Mouse (Mus musculus) hematopoietic multipotent progenitor cell, adult 10-12 weeks (in vitro differentiated cells): ENCODE measurements around the gene Dusp2. TPM values are rescaled to one million over a fixed set of nuclear protein-coding genes. Genes with fewer than 3 reads are reported as not detected.

Experiments
- polyA plus RNA-seq: library from polyadenylated mRNA; stranded (reverse); fragments of >175 nt; gene quantifications from 2 replicates; pipeline ENCODE4 v1.2.3, GENCODE M21; 2012; ENCODE audit warnings: low replicate concordance

The Dusp2 gene
- 70.8 and 85.4 TPM in 2 replicates for polyA plus RNA-seq

GRCm38 (mm10) chr2:127335767-127336496 is at the start of gene Dusp2:
Dusp2 (plus strand) TSS chr2:127336159.

GRCm38 (mm10) chr2:127338416-127338815 is 2.5 kb downstream of the Dusp2 start, which contains the start of gene Astl:
Astl (plus strand) TSS chr2:127338639.

GRCm38 (mm10) chr2:127362459-127363281 is 26.7 kb downstream of the Dusp2 start, which contains the start of gene Adra2b:
Adra2b (plus strand) TSS chr2:127363208.

Other genes with a start within 250 kb of the Dusp2 start
- 1.3 and 4.4 TPM in 2 replicates for gene Ncaph, start 202.2 kb upstream of the Dusp2 start, polyA plus RNA-seq
- 9.2 and 9.6 TPM in 2 replicates for gene Itpripl1, start 192.7 kb upstream of the Dusp2 start, polyA plus RNA-seq
- 0.12 and 0.14 TPM in 2 replicates for gene 1810024B03Rik, start 127.9 kb upstream of the Dusp2 start, polyA plus RNA-seq
- gene Snrnp200, start 127.8 kb upstream of the Dusp2 start, polyA plus RNA-seq = 5.2 and 13.8 TPM in 2 replicates
- 12.0 and 15.9 TPM in 2 replicates for gene Ciao1, start 88.3 kb upstream of the Dusp2 start, polyA plus RNA-seq
- gene Tmem127, start 88.3 kb upstream of the Dusp2 start, polyA plus RNA-seq = 97.7 and 118 TPM in 2 replicates
- gene Stard7, start 65.9 kb upstream of the Dusp2 start, polyA plus RNA-seq = 23.3 and 33.0 TPM in 2 replicates
- gene Astl, start 2.5 kb downstream of the Dusp2 start, polyA plus RNA-seq = 0.08 TPM in 1 of 2 replicates, not detected in the other
- not detected in 2 replicates for gene Adra2b, start 27.0 kb downstream of the Dusp2 start, polyA plus RNA-seq
- 0.13 and 0.86 TPM in 2 replicates for gene Gpat2, start 89.0 kb downstream of the Dusp2 start, polyA plus RNA-seq
- 19.0 and 33.9 TPM in 2 replicates for gene Fahd2a, start 108.4 kb downstream of the Dusp2 start, polyA plus RNA-seq
- 1.2 and 1.7 TPM in 2 replicates for gene Kcnip3, start 185.9 kb downstream of the Dusp2 start, polyA plus RNA-seq
- not detected in 2 replicates for gene Prom2, start 205.3 kb downstream of the Dusp2 start, polyA plus RNA-seq